Mouse (Mus musculus) frontal cortex, postnatal 10 days (tissue): ENCODE data around the gene Pltp.
"Not testable (repeated sequence)": the region's sequence is repeated elsewhere in the genome, so short reads cannot be mapped to it uniquely, and the experiment has no call there.

ENCODE experiments used
- DNase-seq, 2 experiments: peaks; one replicate each; pipeline ENCODE4 v3.0.0; 2022; ENCODE audit warnings: low spot score in 2 of 2, mixed read lengths in 1 of 2

Gene Pltp

GRCm38 (mm10) chr2:164805332-164805718, 52.2 kb downstream of the Pltp start:
- DNase-seq: no peak

GRCm38 (mm10) chr2:164804533-164805331, 52.8 kb downstream of the Pltp start, which contains the start of the genes Acot8 and Zswim3:
Gene Acot8 (minus strand): TSS chr2:164804882.
Gene Zswim3 (plus strand): TSS chr2:164805098.
- peak; percentile 98 to 99 for DNase-seq

GRCm38 (mm10) chr2:164803921-164804313, 53.6 kb downstream of the Pltp start:
- DNase-seq: no peak

DNA sequence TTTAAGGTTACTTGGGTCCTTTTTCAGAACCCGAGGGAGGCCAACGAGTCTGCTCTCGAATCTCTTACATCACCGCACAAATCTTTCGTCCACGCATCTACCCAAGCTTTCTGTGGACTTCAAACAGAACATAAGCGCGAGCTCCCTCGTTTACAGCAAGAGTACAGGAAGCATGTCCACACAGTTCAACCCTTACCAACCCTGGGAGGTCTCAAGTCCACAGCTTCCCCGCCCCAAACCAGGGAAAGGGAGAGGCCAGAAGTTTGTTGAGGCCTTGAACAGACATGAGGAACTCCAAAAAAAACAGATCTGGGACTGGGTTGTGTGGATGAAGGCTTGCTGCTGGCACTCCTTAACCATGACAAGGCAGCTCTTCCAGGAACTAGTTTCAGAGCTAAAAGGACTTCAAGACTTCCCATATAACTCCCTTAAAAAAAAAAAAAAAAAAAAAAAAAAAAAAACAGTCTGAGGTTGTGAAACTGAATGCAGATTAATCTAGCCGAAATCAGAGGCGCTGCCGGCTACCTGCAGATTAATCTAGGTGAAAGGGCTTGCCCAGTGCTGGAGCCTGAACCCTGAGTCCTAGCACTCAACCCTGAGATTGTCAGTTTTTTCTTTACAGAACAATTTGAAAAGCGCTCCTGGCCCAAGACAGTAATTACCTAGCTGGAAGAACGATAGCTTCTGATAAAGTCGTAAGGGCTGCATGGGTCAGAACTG, 54.1 kb downstream of the Pltp start:
- DNase-seq: no peak

GRCm38 (mm10) chr2:164800252-164801004, 57.1 kb downstream of the Pltp start:
- DNase-seq: no peak

DNA sequence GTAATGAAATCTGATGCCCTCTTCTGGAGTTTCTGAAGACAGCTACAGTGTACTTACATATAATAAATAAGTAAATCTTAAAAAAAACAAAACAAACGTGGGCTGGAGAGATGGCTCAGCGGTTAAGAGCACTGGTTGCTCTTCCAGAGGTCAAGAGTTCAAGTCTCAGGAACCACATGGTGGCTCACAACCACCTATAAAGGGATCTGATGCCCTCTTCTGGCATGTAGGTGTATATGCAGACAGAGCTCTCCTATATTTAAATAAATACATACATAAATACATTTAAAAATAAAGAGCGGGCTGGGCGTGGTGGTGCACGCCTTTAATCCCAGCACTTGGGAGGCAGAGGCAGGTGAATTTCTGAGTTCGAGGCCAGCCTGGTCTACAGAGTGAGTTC, 59.0 kb downstream of the Pltp start:
- DNase-seq: not testable (repeated sequence)

- no peak for DNase-seq
These were observed 61.6 kb downstream of the Pltp start for GRCm38 (mm10) chr2:164795868-164796267.

DNA sequence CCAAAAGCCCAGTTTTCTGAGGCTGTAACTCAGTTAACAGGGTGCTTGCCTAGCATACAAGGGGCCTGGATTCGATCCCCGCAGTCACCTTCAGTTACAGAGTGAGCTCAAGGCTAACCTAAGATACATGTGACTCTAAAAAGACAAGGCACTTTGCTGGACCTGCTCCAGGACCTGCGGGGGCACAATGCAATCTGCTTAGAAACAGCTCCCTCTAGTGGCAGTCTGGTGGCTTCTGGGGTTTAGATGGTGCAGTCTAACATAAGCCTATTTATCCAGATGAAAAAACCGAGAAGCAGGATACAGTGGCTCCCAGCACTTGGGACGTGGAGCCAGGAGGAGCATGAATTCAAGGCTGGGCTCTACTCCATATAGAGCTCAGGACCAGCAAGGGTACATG, 63.2 kb downstream of the Pltp start:
- DNase-seq: peak; percentile 68 to 74

GRCm38 (mm10) chr2:164793772-164794171, 63.7 kb downstream of the Pltp start:
- no peak for DNase-seq

- no peak for DNase-seq
These were observed 64.3 kb downstream of the Pltp start for GRCm38 (mm10) chr2:164793236-164793635.

DNA sequence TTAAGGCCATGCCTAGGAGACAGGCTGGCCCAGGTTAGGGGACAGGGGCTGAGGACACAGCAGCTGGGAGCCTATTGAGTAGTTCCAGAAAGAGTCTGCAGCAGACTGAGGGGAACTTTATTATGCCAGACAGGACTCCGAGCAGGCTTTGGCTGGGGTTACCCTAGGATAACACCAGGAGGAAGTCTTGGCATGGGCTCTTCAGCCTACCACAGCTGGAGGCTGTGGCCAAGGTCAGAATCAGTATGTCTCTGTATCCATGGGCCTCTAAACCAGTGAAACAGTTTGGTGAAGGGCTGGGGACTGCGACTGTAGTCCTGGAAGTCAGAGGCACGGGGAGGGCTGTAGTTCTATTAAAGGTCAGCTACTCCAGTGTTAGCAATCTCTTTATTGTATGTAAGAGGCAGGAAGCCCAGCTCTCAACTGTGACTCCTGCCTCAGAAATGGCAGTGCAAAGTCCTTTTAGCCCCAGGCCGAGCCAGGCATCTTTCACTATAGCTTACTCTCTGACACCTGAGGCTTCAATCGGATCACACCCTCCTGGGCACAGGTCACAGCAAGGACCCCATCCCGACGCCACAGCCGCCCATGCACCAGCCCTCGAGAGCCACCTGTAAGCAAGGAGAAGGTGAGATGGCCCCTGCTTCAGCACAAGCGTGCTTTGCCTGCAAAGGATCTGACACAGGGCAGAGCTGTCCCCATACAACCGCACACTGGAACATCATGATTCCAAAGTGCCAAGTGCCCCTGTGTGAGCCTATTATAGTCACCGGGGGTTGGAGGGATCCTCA, 64.9 kb downstream of the Pltp start:
- no peak for DNase-seq

DNA sequence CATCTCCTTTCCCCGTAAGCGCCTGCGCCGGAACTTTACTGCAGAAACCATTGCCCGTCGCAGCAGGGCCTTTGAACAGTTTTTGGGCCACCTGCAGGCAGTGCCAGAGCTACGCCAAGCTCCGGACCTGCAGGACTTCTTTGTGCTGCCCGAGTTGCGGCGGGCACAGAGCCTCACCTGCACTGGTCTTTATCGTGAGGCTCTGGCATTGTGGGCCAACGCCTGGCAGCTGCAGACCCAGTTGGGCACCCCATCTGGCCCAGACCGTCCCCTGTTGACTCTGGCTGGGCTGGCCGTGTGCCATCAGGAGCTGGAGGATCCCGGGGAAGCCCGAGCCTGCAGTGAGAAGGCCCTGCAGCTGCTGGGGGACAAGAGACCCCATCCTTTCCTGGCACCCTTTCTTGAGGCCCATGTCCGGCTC, 65.7 kb downstream of the Pltp start:
- DNase-seq: no peak

DNA sequence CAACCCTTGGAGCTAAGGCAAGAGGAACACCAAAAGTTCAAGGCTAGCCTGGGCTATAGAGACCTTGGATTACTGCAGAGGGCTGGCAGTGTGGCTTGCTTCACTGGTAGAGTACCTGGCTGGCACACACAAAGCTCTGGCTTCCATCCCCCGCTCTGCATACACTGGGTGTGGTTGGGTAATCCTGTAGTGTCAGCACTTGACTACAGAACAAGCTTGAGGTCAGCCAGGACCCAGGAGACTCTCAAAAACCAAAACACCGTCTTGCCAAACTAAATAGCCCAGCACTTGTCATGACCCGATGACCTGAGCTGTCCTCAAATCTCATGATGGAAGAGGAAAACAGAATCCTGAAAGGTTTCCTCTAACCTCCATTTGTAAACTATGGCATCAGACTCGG, 67.1 kb downstream of the Pltp start:
- no peak for DNase-seq
